In genomic region chr1:72232592-72232991, GRCm38 (mm10) we compare ENCODE assay signal across 10 mouse cellular contexts. TPM values are rescaled to one million over a fixed set of nuclear protein-coding genes. Genes with fewer than 3 reads are reported as not detected.
DNase-seq lines count a peak whose midpoint lies in the region; ATAC-seq and TF ChIP-seq lines count a peak whose summit lies in the region.
"Not testable (repeated sequence)": the region's sequence is repeated elsewhere in the genome, so short reads cannot be mapped to it uniquely, and the experiment has no call there.
"Had no signal": no experiment of that assay in that cellular context is flagged by ENCODE, and none has a peak within 500 bp of the region (broad histone marks: within the 10 kb centered on the region; RNA-seq: fewer than 3 reads in every experiment).

No protein-coding gene starts in this region.

- DNase-seq in A20 (ENCODE audit: low read depth, low spot score) (peak; percentile 78), R1 (ENCODE audit: low read depth, low spot score) (peak; percentile 17)
- DNase-seq in G1E (ENCODE audit: low spot score); heart, adult 2 months; left cerebral cortex, adult 2 months (ENCODE audit: extremely low spot score in 1 of 2, low spot score in 2 of 2); lung, postnatal 0 days (ENCODE audit: low spot score); stomach, postnatal 0 days (ENCODE audit: low spot score): not testable (repeated sequence)

- intact Hi-C loops in heart, adult 2 months (cut with DNase I); left cerebral cortex, adult 2 months (cut with DNase I): not testable (repeated sequence)

- H3K4me3 ChIP-seq in G1E (ENCODE audit: low read depth, low read length); heart, adult 2 months; intestine, postnatal 0 days (ENCODE audit: low read depth, low read length); left cerebral cortex, adult 2 months; lung, postnatal 0 days (ENCODE audit: low read depth, low read length); stomach, postnatal 0 days (ENCODE audit: low read depth, low read length): not testable (repeated sequence)

- TF ChIP-seq EP300 in heart, adult 2 months (IDR thresholded peaks at IDR 0.05; ENCODE audit: insufficient read depth, low read depth, low read length); lung, postnatal 0 days (IDR thresholded peaks at IDR 0.05); stomach, postnatal 0 days (optimal IDR thresholded peaks at IDR 0.05): not testable (repeated sequence)

- TF ChIP-seq CTCF in G1E (IDR thresholded peaks at IDR 0.05; ENCODE audit: low read depth, low read length) = 0 out of 2 replicates have a peak, but pooled peaks have one; percentile 15
- TF ChIP-seq CTCF in heart, adult 2 months (IDR thresholded peaks at IDR 0.05) = peak; percentile 54
- peak; percentile 51 for TF ChIP-seq CTCF in intestine, postnatal 0 days (IDR thresholded peaks at IDR 0.05; ENCODE audit: low read depth)
- TF ChIP-seq CTCF in left cerebral cortex, adult 2 months (IDR thresholded peaks at IDR 0.05) = peak; percentile 51
- peak; percentile 33 for TF ChIP-seq CTCF in lung, postnatal 0 days (IDR thresholded peaks at IDR 0.05)
- TF ChIP-seq CTCF in stomach, postnatal 0 days (IDR thresholded peaks at IDR 0.05; ENCODE audit: low read depth) = peak; percentile 52

- H3K4me2 ChIP-seq in intestine, postnatal 0 days (replicated peaks; ENCODE audit: low read depth); lung, postnatal 0 days (replicated peaks; ENCODE audit: low read depth, low read length); stomach, postnatal 0 days (replicated peaks; ENCODE audit: low read depth): not testable (repeated sequence)

- H3K79me2 ChIP-seq in heart, adult 2 months (replicated peaks; ENCODE audit: control insufficient read depth, insufficient read depth, low read length) = not testable (repeated sequence)

- TF ChIP-seq POLR2A in heart, adult 2 months (IDR thresholded peaks at IDR 0.05; ENCODE audit: insufficient read depth, low read depth, low read length) = not testable (repeated sequence)

- H3K27me3 ChIP-seq in G1E (ENCODE audit: insufficient read depth, low read length) = peaks cover 24% of the 10 kb centered on the region
- H3K27me3 ChIP-seq in heart, adult 2 months (ENCODE audit: control insufficient read depth, insufficient read depth, low read length); intestine, postnatal 0 days (replicated peaks; ENCODE audit: control insufficient read depth, insufficient read depth, low read length); lung, postnatal 0 days (replicated peaks; ENCODE audit: insufficient read depth, low read length); stomach, postnatal 0 days (ENCODE audit: control insufficient read depth, insufficient read depth, low read length): not testable (repeated sequence)

- not testable (repeated sequence) for H3K9me3 ChIP-seq in G1E (replicated peaks); intestine, postnatal 0 days (ENCODE audit: control insufficient read depth); lung, postnatal 0 days (ENCODE audit: low read length); stomach, postnatal 0 days (ENCODE audit: control insufficient read depth, low read length)

- not testable (repeated sequence) for H3K27ac ChIP-seq in heart, adult 2 months; intestine, postnatal 0 days (ENCODE audit: low read depth, low read length); left cerebral cortex, adult 2 months; lung, postnatal 0 days (ENCODE audit: low read length); stomach, postnatal 0 days (replicated peaks)

- H3K4me1 ChIP-seq in G1E (ENCODE audit: insufficient read depth, low read depth, low read length) = peaks cover 10% of the 10 kb centered on the region
- not testable (repeated sequence) for H3K4me1 ChIP-seq in heart, adult 2 months (ENCODE audit: control insufficient read depth, insufficient read depth, low read length); intestine, postnatal 0 days (replicated peaks; ENCODE audit: control insufficient read depth, insufficient read depth, low read length); lung, postnatal 0 days (ENCODE audit: insufficient read depth, low read depth, low read length); stomach, postnatal 0 days (replicated peaks; ENCODE audit: control insufficient read depth, insufficient read depth)

- not testable (repeated sequence) for H3K36me3 ChIP-seq in G1E (replicated peaks); heart, adult 2 months (ENCODE audit: control insufficient read depth, insufficient read depth, low read length); intestine, postnatal 0 days (ENCODE audit: control insufficient read depth, insufficient read depth); lung, postnatal 0 days (ENCODE audit: insufficient read depth, low read length); stomach, postnatal 0 days (ENCODE audit: control insufficient read depth, insufficient read depth, low read length)

- not testable (repeated sequence) for ATAC-seq in G1E (ENCODE audit: extremely low read depth, insufficient number of reproducible peaks, low FRiP score, poor library complexity, severe bottlenecking); intestine, postnatal 0 days; lung, postnatal 0 days; stomach, postnatal 0 days (ENCODE audit: low FRiP score, low TSS enrichment)

- WGBS in heart, adult 2 months = 77% methylated on average over 10 of the region's 10 CpGs
- 74% methylated on average over 10 of the region's 10 CpGs for WGBS in intestine, postnatal 0 days
- WGBS in lung, postnatal 0 days = 74% methylated on average over 10 of the region's 10 CpGs
- 65% methylated on average over 10 of the region's 10 CpGs for WGBS in stomach, postnatal 0 days

- H3K9ac ChIP-seq in heart, adult 2 months (ENCODE audit: low read depth, low read length); intestine, postnatal 0 days (ENCODE audit: low read depth, low read length); lung, postnatal 0 days (replicated peaks; ENCODE audit: low read depth); stomach, postnatal 0 days (ENCODE audit: low read length): not testable (repeated sequence)

RNA-seq across cellular contexts. Expression of gene Mreg, which starts 20.5 kb away (rescaled TPM):
- total RNA-seq in G1E (2014; fragmentation: Nextera tagmentation) (not detected in 2 replicates), G1E (2017) (0.05 and 0.06 TPM in 2 replicates)
- polyA plus RNA-seq in G1E (2012) = not detected in 2 replicates
- 10 to 100 TPM; 31.1 to 34.8 TPM for total RNA-seq in heart, adult 2 months (2021)
- polyA plus RNA-seq in heart, adult 2 months (2012; rRNA removed) = 14.9 and 18.3 TPM in 2 replicates
- 26.6 and 37.7 TPM in 2 replicates for polyA plus RNA-seq in intestine, postnatal 0 days (2015; fragmentation: Nextera tagmentation; extraction: Ambion mirVana)
- total RNA-seq in left cerebral cortex, adult 2 months (2021) = 1 to 10 TPM; 4.1 to 4.9 TPM
- 0.57 and 0.98 TPM in 2 replicates for polyA plus RNA-seq in lung, postnatal 0 days (2015; fragmentation: Nextera tagmentation; extraction: Ambion mirVana)
- polyA plus RNA-seq in stomach, postnatal 0 days (2015; fragmentation: Nextera tagmentation; extraction: Ambion mirVana) = 34.6 and 37.7 TPM in 2 replicates

RNA-seq across cellular contexts. Expression of gene Pecr, which starts 51.5 kb away (rescaled TPM):
- total RNA-seq in G1E (2014; fragmentation: Nextera tagmentation) = 15.6 and 24.0 TPM in 2 replicates
- 10.6 and 13.1 TPM in 2 replicates for total RNA-seq in G1E (2017)
- polyA plus RNA-seq in G1E (2012) = 4.7 and 5.4 TPM in 2 replicates
- total RNA-seq in heart, adult 2 months (2021) = 10 to 100 TPM in 1 of 2 experiments, 1 to 10 TPM in 1; 8.7 to 10.0 TPM
- 10.9 and 13.5 TPM in 2 replicates for polyA plus RNA-seq in heart, adult 2 months (2012; rRNA removed)
- 67.9 and 88.6 TPM in 2 replicates for polyA plus RNA-seq in intestine, postnatal 0 days (2015; fragmentation: Nextera tagmentation; extraction: Ambion mirVana)
- 1 to 10 TPM; 4.8 to 5.6 TPM for total RNA-seq in left cerebral cortex, adult 2 months (2021)
- polyA plus RNA-seq in lung, postnatal 0 days (2015; fragmentation: Nextera tagmentation; extraction: Ambion mirVana) = 11.1 and 12.0 TPM in 2 replicates
- polyA plus RNA-seq in stomach, postnatal 0 days (2015; fragmentation: Nextera tagmentation; extraction: Ambion mirVana) = 44.0 and 44.8 TPM in 2 replicates

RNA-seq across cellular contexts. Expression of gene Tmem169, which starts 51.6 kb away (rescaled TPM):
- total RNA-seq in G1E (2014; fragmentation: Nextera tagmentation) = not detected in 2 replicates
- 0.12 and 0.33 TPM in 2 replicates for total RNA-seq in G1E (2017)
- polyA plus RNA-seq in G1E (2012) = not detected in 2 replicates
- total RNA-seq in heart, adult 2 months (2021) = under 1 TPM in 1 of 2 experiments, not detected in 1; 0.16 TPM
- 0.04 and 0.06 TPM in 2 replicates for polyA plus RNA-seq in heart, adult 2 months (2012; rRNA removed)
- 1.3 TPM in 2 replicates for polyA plus RNA-seq in intestine, postnatal 0 days (2015; fragmentation: Nextera tagmentation; extraction: Ambion mirVana)
- total RNA-seq in left cerebral cortex, adult 2 months (2021) = 10 to 100 TPM; 17.7 to 19.4 TPM
- polyA plus RNA-seq in lung, postnatal 0 days (2015; fragmentation: Nextera tagmentation; extraction: Ambion mirVana) = 0.07 and 0.10 TPM in 2 replicates
- 0.69 and 0.87 TPM in 2 replicates for polyA plus RNA-seq in stomach, postnatal 0 days (2015; fragmentation: Nextera tagmentation; extraction: Ambion mirVana)
- total RNA-seq: heart, adult 8-10 months; heart, postnatal 36 days had no signal
